ENCODE assay signal across 9 mouse cellular contexts in the genomic region with DNA sequence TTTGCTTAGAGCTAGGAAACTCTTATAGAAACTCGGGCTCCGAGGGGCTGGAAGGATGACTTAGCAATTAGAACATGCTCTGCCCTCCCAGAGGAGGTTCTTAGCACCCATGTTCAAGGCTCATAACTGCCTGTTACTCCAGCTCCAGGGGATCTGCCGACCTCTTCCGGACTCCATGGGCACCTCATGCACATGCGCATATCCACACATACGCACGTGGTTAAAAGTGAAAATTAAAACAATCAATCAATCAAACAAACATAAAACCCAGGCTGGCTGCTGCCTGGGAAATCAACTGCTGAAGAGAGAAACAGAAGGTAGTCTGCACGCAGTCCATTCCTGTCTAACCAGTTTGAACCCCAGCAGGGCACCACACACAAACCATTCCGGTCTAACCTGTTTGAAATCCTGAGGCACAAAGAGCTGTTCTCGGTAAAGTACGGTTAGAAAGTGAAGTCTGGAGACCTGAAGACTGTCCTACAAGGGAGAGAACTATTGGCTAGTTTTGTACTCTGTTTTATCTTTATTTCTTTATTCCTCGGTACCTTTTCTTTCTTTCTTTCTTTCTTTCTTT. TPM values are rescaled to one million over a fixed set of nuclear protein-coding genes. Genes with fewer than 3 reads are reported as not detected.
A peak's percentile ranks its signal among the peaks of the same experiment; 100 is the strongest.
DNase-seq lines count a peak whose midpoint lies in the region; ATAC-seq and TF ChIP-seq lines count a peak whose summit lies in the region.
"Had no signal": no experiment of that assay in that cellular context is flagged by ENCODE, and none has a peak within 500 bp of the region (broad histone marks: within the 10 kb centered on the region; RNA-seq: fewer than 3 reads in every experiment).

No protein-coding gene starts in this region.

- peak overlapping the region; percentile 24; the same call in 1 of the 2 replicates for H3K4me3 ChIP-seq in ES-Bruce4 (ENCODE audit: low read depth, low read length)
- H3K4me3 ChIP-seq in embryonic facial prominence, embryonic 13.5 days = no peak overlapping the region
- no peak overlapping the region for H3K4me3 ChIP-seq in kidney, postnatal 0 days (replicated peaks; ENCODE audit: low read depth, low read length)
- 0 out of 2 replicates have a peak overlapping the region, but pooled peaks have one; percentile 11 for H3K4me3 ChIP-seq in lung, embryonic 15.5 days
- no peak overlapping the region for H3K4me3 ChIP-seq in heart, embryonic 12.5 days
- H3K4me3 ChIP-seq: erythroblast, embryonic 14.5 days had no signal

- peak overlapping the region; percentile 22; the same call in 1 of the 2 replicates for H3K4me2 ChIP-seq in embryonic facial prominence, embryonic 13.5 days
- H3K4me2 ChIP-seq in kidney, postnatal 0 days (ENCODE audit: low read length) = no peak overlapping the region
- H3K4me2 ChIP-seq in lung, embryonic 15.5 days = peak overlapping the region; percentile 43
- no peak overlapping the region for H3K4me2 ChIP-seq in heart, embryonic 12.5 days

- DNase-seq in kidney, postnatal 0 days (ENCODE audit: low spot score) = peak; percentile 56
- DNase-seq in layer of hippocampus, adult 8-10 months (ENCODE audit: low spot score in 2 of 2) = no peak
- DNase-seq in left cerebral cortex, postnatal 14 days (ENCODE audit: low spot score in 2 of 2) = no peak
- no peak for DNase-seq in left cerebral cortex, adult 9 months (ENCODE audit: low spot score in 2 of 2)

- H3K27me3 ChIP-seq in ES-Bruce4 (ENCODE audit: control insufficient read depth, insufficient read depth, low read length, poor library complexity, severe bottlenecking) = no peaks in the 10 kb centered on the region
- no peaks in the 10 kb centered on the region for H3K27me3 ChIP-seq in embryonic facial prominence, embryonic 13.5 days
- H3K27me3 ChIP-seq in kidney, postnatal 0 days (ENCODE audit: insufficient read depth, low read length) = no peaks in the 10 kb centered on the region
- no peaks in the 10 kb centered on the region for H3K27me3 ChIP-seq in lung, embryonic 15.5 days
- no peaks in the 10 kb centered on the region for H3K27me3 ChIP-seq in heart, embryonic 12.5 days (replicated peaks)

- peak overlapping the region; percentile 40; the same call in 1 of the 2 replicates for H3K9ac ChIP-seq in ES-Bruce4 (ENCODE audit: low read depth, poor library complexity, severe bottlenecking)
- no peak overlapping the region for H3K9ac ChIP-seq in embryonic facial prominence, embryonic 13.5 days
- H3K9ac ChIP-seq in kidney, postnatal 0 days (ENCODE audit: low read depth, low read length) = no peak overlapping the region
- no peak overlapping the region for H3K9ac ChIP-seq in lung, embryonic 15.5 days
- H3K9ac ChIP-seq in heart, embryonic 12.5 days = no peak overlapping the region

- intact Hi-C loops in left cerebral cortex, postnatal 14 days (cut with DNase I) = no loop called here

- peak; percentile 92 for TF ChIP-seq EP300 in ES-Bruce4 (IDR thresholded peaks at IDR 0.05; ENCODE audit: insufficient read depth, low read depth, low read length)

- peak overlapping the region; percentile 94 for H3K27ac ChIP-seq in ES-Bruce4 (ENCODE audit: insufficient read depth, low read length)
- peak overlapping the region; percentile 76; the same call in 1 of the 2 replicates for H3K27ac ChIP-seq in embryonic facial prominence, embryonic 13.5 days
- peak overlapping the region; percentile 67 for H3K27ac ChIP-seq in kidney, postnatal 0 days
- H3K27ac ChIP-seq in lung, embryonic 15.5 days = peak overlapping the region; percentile 88
- no peak overlapping the region for H3K27ac ChIP-seq in heart, embryonic 12.5 days (ENCODE audit: poor library complexity, severe bottlenecking)

- TF ChIP-seq POLR2A in ES-Bruce4 (IDR thresholded peaks at IDR 0.05; ENCODE audit: insufficient read depth, low read length) = no peak

- H3K9me3 ChIP-seq in ES-Bruce4 (replicated peaks; ENCODE audit: control insufficient read depth, insufficient read depth, low read length, poor library complexity, severe bottlenecking) = no peaks in the 10 kb centered on the region
- no peaks in the 10 kb centered on the region for H3K9me3 ChIP-seq in embryonic facial prominence, embryonic 13.5 days
- H3K9me3 ChIP-seq in kidney, postnatal 0 days (replicated peaks; ENCODE audit: low read length) = no peaks in the 10 kb centered on the region
- H3K9me3 ChIP-seq in lung, embryonic 15.5 days = no peaks in the 10 kb centered on the region
- H3K9me3 ChIP-seq in heart, embryonic 12.5 days (replicated peaks) = 0 out of 2 replicates have a peak, but pooled peaks cover 5% of the 10 kb centered on the region

- peak; percentile 67; the same call in 1 of the 2 replicates for ATAC-seq in embryonic facial prominence, embryonic 13.5 days (ENCODE audit: insufficient number of reproducible peaks, insufficient read depth, low FRiP score, low TSS enrichment, low read depth)
- ATAC-seq in kidney, postnatal 0 days (replicated peaks; ENCODE audit: low FRiP score, low read depth) = peak; percentile 78; the same call in 1 of the 2 replicates
- peak; percentile 80; the same call in 1 of the 2 replicates for ATAC-seq in lung, embryonic 15.5 days (ENCODE audit: borderline replicate concordance, extremely low read depth, low FRiP score, low TSS enrichment)
- ATAC-seq in heart, embryonic 12.5 days (ENCODE audit: insufficient number of reproducible peaks, low FRiP score) = no peak

- no peaks in the 10 kb centered on the region for H3K36me3 ChIP-seq in ES-Bruce4 (ENCODE audit: control insufficient read depth, insufficient read depth, low read length, poor library complexity, severe bottlenecking)
- no peaks in the 10 kb centered on the region for H3K36me3 ChIP-seq in embryonic facial prominence, embryonic 13.5 days
- H3K36me3 ChIP-seq in kidney, postnatal 0 days (ENCODE audit: insufficient read depth, low read length) = no peaks in the 10 kb centered on the region
- no peaks in the 10 kb centered on the region for H3K36me3 ChIP-seq in lung, embryonic 15.5 days
- H3K36me3 ChIP-seq in heart, embryonic 12.5 days = no peaks in the 10 kb centered on the region

- 52% methylated on average over 12 of the region's 12 CpGs for WGBS in embryonic facial prominence, embryonic 13.5 days
- 47% methylated on average over 12 of the region's 12 CpGs for WGBS in kidney, postnatal 0 days
- WGBS in lung, embryonic 15.5 days = 40% methylated on average over 12 of the region's 12 CpGs
- 65% methylated on average over 12 of the region's 12 CpGs for WGBS in heart, embryonic 12.5 days

- no peak for TF ChIP-seq CTCF in ES-Bruce4 (IDR thresholded peaks at IDR 0.05; ENCODE audit: low read depth, low read length)
- no peak for TF ChIP-seq CTCF in kidney, postnatal 0 days (IDR thresholded peaks at IDR 0.05; ENCODE audit: low read depth)

- peaks cover 2% of the 10 kb centered on the region for H3K4me1 ChIP-seq in ES-Bruce4 (ENCODE audit: control insufficient read depth, insufficient read depth, low read length)
- H3K4me1 ChIP-seq in embryonic facial prominence, embryonic 13.5 days = peaks cover 6% of the 10 kb centered on the region; the same call in 1 of the 2 replicates
- H3K4me1 ChIP-seq in kidney, postnatal 0 days (replicated peaks; ENCODE audit: insufficient read depth, low read length) = no peaks in the 10 kb centered on the region; the same call in 1 of the 2 replicates
- no peaks in the 10 kb centered on the region for H3K4me1 ChIP-seq in lung, embryonic 15.5 days
- H3K4me1 ChIP-seq in heart, embryonic 12.5 days (replicated peaks) = no peaks in the 10 kb centered on the region

RNA-seq across cellular contexts. Expression of a gene that starts 25.2 kb away (rescaled TPM):
- polyA plus RNA-seq in ES-Bruce4 (2011; ENCODE audit: insufficient read depth, insufficient read length, low read depth, missing spikeins) = 752 and 769 TPM in 2 replicates
- polyA plus RNA-seq in embryonic facial prominence, embryonic 13.5 days (2015; fragmentation: Nextera tagmentation; extraction: Ambion mirVana) = 377 and 395 TPM in 2 replicates
- 513 and 555 TPM in 2 replicates for polyA plus RNA-seq in kidney, postnatal 0 days (2015; fragmentation: Nextera tagmentation; extraction: Ambion mirVana)
- 480 and 519 TPM in 2 replicates for polyA plus RNA-seq in lung, embryonic 15.5 days (2015; fragmentation: Nextera tagmentation; extraction: Ambion mirVana)
- 100 to 1,000 TPM; 176 to 193 (median 185) TPM for total RNA-seq in layer of hippocampus, adult 8-10 months (2022)
- 100 to 1,000 TPM; 213 to 219 TPM for total RNA-seq in left cerebral cortex, postnatal 14 days (2021)
- polyA plus RNA-seq in heart, embryonic 12.5 days (2016; fragmentation: Nextera tagmentation; extraction: Ambion mirVana) = 963 and 982 TPM in 2 replicates

RNA-seq across cellular contexts. Expression of a gene that starts 27.0 kb away (rescaled TPM):
- polyA plus RNA-seq in ES-Bruce4 (2011; ENCODE audit: insufficient read depth, insufficient read length, low read depth, missing spikeins) = 0.58 and 0.93 TPM in 2 replicates
- polyA plus RNA-seq in embryonic facial prominence, embryonic 13.5 days (2015; fragmentation: Nextera tagmentation; extraction: Ambion mirVana) = 2.8 and 3.5 TPM in 2 replicates
- polyA plus RNA-seq in kidney, postnatal 0 days (2015; fragmentation: Nextera tagmentation; extraction: Ambion mirVana) = 1.6 and 2.2 TPM in 2 replicates
- 1.7 and 2.1 TPM in 2 replicates for polyA plus RNA-seq in lung, embryonic 15.5 days (2015; fragmentation: Nextera tagmentation; extraction: Ambion mirVana)
- total RNA-seq in layer of hippocampus, adult 8-10 months (2022) = 1 to 10 TPM; 1.2 to 3.0 (median 1.9) TPM
- total RNA-seq in left cerebral cortex, postnatal 14 days (2021) = 1 to 10 TPM; 1.4 to 1.8 TPM
- 2.2 and 2.3 TPM in 2 replicates for polyA plus RNA-seq in heart, embryonic 12.5 days (2016; fragmentation: Nextera tagmentation; extraction: Ambion mirVana)
- polyA plus RNA-seq: erythroblast, embryonic 14.5 days had no signal

Comparison
In these comparisons a context has a peak if more than half of its experiments do, and no peak if none do; other contexts are left out.
1. H3K4me3 ChIP-seq: peak in ES-Bruce4 (single experiment) and lung, embryonic 15.5 days (single experiment); none in embryonic facial prominence, embryonic 13.5 days (single experiment), kidney, postnatal 0 days (single experiment) and heart, embryonic 12.5 days (single experiment).
2. H3K4me2 ChIP-seq: peak in embryonic facial prominence, embryonic 13.5 days (single experiment) and lung, embryonic 15.5 days (single experiment); none in kidney, postnatal 0 days (single experiment) and heart, embryonic 12.5 days (single experiment).